Mouse (Mus musculus) spleen, postnatal 36 days (tissue): Measurements from ENCODE around the gene Rhox9.
"Not testable (repeated sequence)": the region's sequence is repeated elsewhere in the genome, so short reads cannot be mapped to it uniquely, and the experiment has no call there.

Experiments
- DNase-seq, 2 experiments: peaks; one replicate each; pipeline ENCODE4 v3.0.0; 2022; ENCODE audit warnings: low spot score in 2 of 2, mixed read lengths in 1 of 2

Gene Rhox9

GRCm38 (mm10) chrX:37901670-37902069 lies at the start of gene Rhox9:
Rhox9 (minus strand) TSS chrX:37901770.
- DNase-seq = not testable (repeated sequence)

- no peak for DNase-seq
Observed at GRCm38 (mm10) chrX:37916311-37916710, 14.7 kb upstream of the Rhox9 start.

- no peak for DNase-seq
Observed at GRCm38 (mm10) chrX:37908581-37908980, 7.0 kb upstream of the Rhox9 start.

- no peak for DNase-seq
Observed at GRCm38 (mm10) chrX:37903727-37904126, 2.2 kb upstream of the Rhox9 start.

- DNase-seq = not testable (repeated sequence)
Observed at GRCm38 (mm10) chrX:37897132-37897531, 4.4 kb downstream of the Rhox9 start, which contains the start of gene Rhox7b. Rhox7b (minus strand) TSS chrX:37897232.

GRCm38 (mm10) chrX:37878844-37879243 lies 22.7 kb downstream of the Rhox9 start, which contains the start of gene Rhox8:
Rhox8 (minus strand) TSS chrX:37878944.
- no peak for DNase-seq

- no peak for DNase-seq
Observed at GRCm38 (mm10) chrX:37871641-37872040, 29.9 kb downstream of the Rhox9 start.
